Mouse (Mus musculus): ENCODE measurements around the gene Dmp1. TPM values are rescaled to one million over a fixed set of nuclear protein-coding genes. Genes with fewer than 3 reads are reported as not detected.

The Dmp1 gene
- 19.3 and 21.1 TPM in 2 replicates for polyA plus RNA-seq (2014; fragmentation: Nextera tagmentation; extraction: Ambion mirVana)

- no peaks in the 10 kb centered on the region for H3K9me3 ChIP-seq (ENCODE audit: control insufficient read depth, low read length)
- WGBS = 56% methylated on average over 5 of the region's 5 CpGs
- H3K36me3 ChIP-seq (ENCODE audit: control insufficient read depth, insufficient read depth, low read length) = no peaks in the 10 kb centered on the region
- H3K27ac ChIP-seq (replicated peaks; ENCODE audit: low read depth, low read length) = no peak within 1 kb of the TSS
- peak; percentile 31 for DNase-seq (ENCODE audit: low spot score)
- peaks cover 9% of the 10 kb centered on the region for H3K4me1 ChIP-seq (ENCODE audit: control insufficient read depth, insufficient read depth, low read length)
- no peak within 1 kb of the TSS for H3K9ac ChIP-seq (ENCODE audit: low read depth, low read length)
- no peaks in the 10 kb centered on the region for H3K27me3 ChIP-seq (replicated peaks; ENCODE audit: control insufficient read depth, insufficient read depth, low read length)
- no peak within 1 kb of the TSS for H3K4me2 ChIP-seq (ENCODE audit: low read depth, low read length)
- no peak for ATAC-seq (ENCODE audit: low read depth)
- H3K4me3 ChIP-seq (ENCODE audit: low read depth, low read length) = no peak within 1 kb of the TSS
These were observed at the start of gene Dmp1 for GRCm38 (mm10) chr5:104202351-104202750. Gene Dmp1 (plus strand): TSS chr5:104202613.

- 84% methylated on average over 7 of the region's 7 CpGs for WGBS
- Histone ChIP-seq H3K27ac (replicated peaks; ENCODE audit: low read depth, low read length) (no peak overlapping the region), H3K4me1 (ENCODE audit: control insufficient read depth, insufficient read depth, low read length) (no peaks in the 10 kb centered on the region), H3K9ac (ENCODE audit: low read depth, low read length) (no peak overlapping the region), H3K4me2 (ENCODE audit: low read depth, low read length) (no peak overlapping the region), H3K27me3 (replicated peaks; ENCODE audit: control insufficient read depth, insufficient read depth, low read length) (no peaks in the 10 kb centered on the region), H3K4me3 (ENCODE audit: low read depth, low read length) (no peak overlapping the region), H3K9me3 (ENCODE audit: control insufficient read depth, low read length) (no peaks in the 10 kb centered on the region), H3K36me3 (ENCODE audit: control insufficient read depth, insufficient read depth, low read length) (no peaks in the 10 kb centered on the region)
- DNase-seq (ENCODE audit: low spot score) (peak; percentile 30), ATAC-seq (ENCODE audit: low read depth) (no peak)
These were observed 44.7 kb upstream of the Dmp1 start for GRCm38 (mm10) chr5:104157701-104158100.

GRCm38 (mm10) chr5:104158332-104159052 is 43.9 kb upstream of the Dmp1 start:
- H3K4me3 ChIP-seq (ENCODE audit: low read depth, low read length) = no peak overlapping the region
- H3K36me3 ChIP-seq (ENCODE audit: control insufficient read depth, insufficient read depth, low read length) = no peaks in the 10 kb centered on the region
- no peaks in the 10 kb centered on the region for H3K4me1 ChIP-seq (ENCODE audit: control insufficient read depth, insufficient read depth, low read length)
- DNase-seq (ENCODE audit: low spot score) (peak; percentile 27), ATAC-seq (ENCODE audit: low read depth) (no peak)
- WGBS = 74% methylated on average over 7 of the region's 7 CpGs
- no peak overlapping the region for H3K4me2 ChIP-seq (ENCODE audit: low read depth, low read length)
- no peaks in the 10 kb centered on the region for H3K9me3 ChIP-seq (ENCODE audit: control insufficient read depth, low read length)
- no peaks in the 10 kb centered on the region for H3K27me3 ChIP-seq (replicated peaks; ENCODE audit: control insufficient read depth, insufficient read depth, low read length)
- H3K9ac ChIP-seq (ENCODE audit: low read depth, low read length) = no peak overlapping the region
- no peak overlapping the region for H3K27ac ChIP-seq (replicated peaks; ENCODE audit: low read depth, low read length)

- Histone ChIP-seq H3K27ac (replicated peaks; ENCODE audit: low read depth, low read length) (no peak overlapping the region), H3K4me3 (ENCODE audit: low read depth, low read length) (no peak overlapping the region), H3K36me3 (ENCODE audit: control insufficient read depth, insufficient read depth, low read length) (no peaks in the 10 kb centered on the region), H3K27me3 (replicated peaks; ENCODE audit: control insufficient read depth, insufficient read depth, low read length) (no peaks in the 10 kb centered on the region), H3K9me3 (ENCODE audit: control insufficient read depth, low read length) (no peaks in the 10 kb centered on the region), H3K9ac (ENCODE audit: low read depth, low read length) (no peak overlapping the region), H3K4me2 (ENCODE audit: low read depth, low read length) (no peak overlapping the region), H3K4me1 (ENCODE audit: control insufficient read depth, insufficient read depth, low read length) (no peaks in the 10 kb centered on the region)
- no peak for DNase-seq (ENCODE audit: low spot score)
- WGBS = 71% methylated on average over 3 of the region's 3 CpGs
- no peak for ATAC-seq (ENCODE audit: low read depth)
These were observed 41.8 kb upstream of the Dmp1 start for GRCm38 (mm10) chr5:104160581-104160980.

GRCm38 (mm10) chr5:104161390-104161789 is 41.0 kb upstream of the Dmp1 start:
- Histone ChIP-seq H3K27ac (replicated peaks; ENCODE audit: low read depth, low read length) (no peak overlapping the region), H3K9ac (ENCODE audit: low read depth, low read length) (no peak overlapping the region), H3K4me1 (ENCODE audit: control insufficient read depth, insufficient read depth, low read length) (no peaks in the 10 kb centered on the region), H3K27me3 (replicated peaks; ENCODE audit: control insufficient read depth, insufficient read depth, low read length) (no peaks in the 10 kb centered on the region), H3K4me2 (ENCODE audit: low read depth, low read length) (no peak overlapping the region), H3K36me3 (ENCODE audit: control insufficient read depth, insufficient read depth, low read length) (no peaks in the 10 kb centered on the region), H3K9me3 (ENCODE audit: control insufficient read depth, low read length) (no peaks in the 10 kb centered on the region), H3K4me3 (ENCODE audit: low read depth, low read length) (no peak overlapping the region)
- WGBS = 67% methylated on average over 1 of the region's 1 CpGs
- DNase-seq (ENCODE audit: low spot score) (peak; percentile 22), ATAC-seq (ENCODE audit: low read depth) (no peak)

- Histone ChIP-seq H3K9ac (ENCODE audit: low read depth, low read length) (no peak overlapping the region), H3K27me3 (replicated peaks; ENCODE audit: control insufficient read depth, insufficient read depth, low read length) (no peaks in the 10 kb centered on the region), H3K36me3 (ENCODE audit: control insufficient read depth, insufficient read depth, low read length) (no peaks in the 10 kb centered on the region), H3K9me3 (ENCODE audit: control insufficient read depth, low read length) (no peaks in the 10 kb centered on the region), H3K4me2 (ENCODE audit: low read depth, low read length) (no peak overlapping the region; the same call in 1 of the 2 replicates), H3K4me1 (ENCODE audit: control insufficient read depth, insufficient read depth, low read length) (no peaks in the 10 kb centered on the region), H3K4me3 (ENCODE audit: low read depth, low read length) (no peak overlapping the region), H3K27ac (replicated peaks; ENCODE audit: low read depth, low read length) (0 out of 2 replicates have a peak overlapping the region, but pooled peaks have one; percentile 42)
- DNase-seq (ENCODE audit: low spot score) (peak; percentile 57), ATAC-seq (ENCODE audit: low read depth) (no peak)
- 37% methylated on average over 4 of the region's 4 CpGs for WGBS
These were observed 38.9 kb upstream of the Dmp1 start for GRCm38 (mm10) chr5:104163536-104163935.

- DNase-seq (ENCODE audit: low spot score) (no peak), ATAC-seq (ENCODE audit: low read depth) (no peak)
- H3K9ac ChIP-seq (ENCODE audit: low read depth, low read length) = no peak within 1 kb of the TSS
- H3K27me3 ChIP-seq (replicated peaks; ENCODE audit: control insufficient read depth, insufficient read depth, low read length) = no peaks in the 10 kb centered on the region
- no peak within 1 kb of the TSS for H3K4me3 ChIP-seq (ENCODE audit: low read depth, low read length)
- H3K4me2 ChIP-seq (ENCODE audit: low read depth, low read length) = no peak within 1 kb of the TSS
- WGBS = 85% methylated on average over 7 of the region's 7 CpGs
- H3K36me3 ChIP-seq (ENCODE audit: control insufficient read depth, insufficient read depth, low read length) = no peaks in the 10 kb centered on the region
- H3K4me1 ChIP-seq (ENCODE audit: control insufficient read depth, insufficient read depth, low read length) = no peaks in the 10 kb centered on the region
- no peak within 1 kb of the TSS for H3K27ac ChIP-seq (replicated peaks; ENCODE audit: low read depth, low read length)
- H3K9me3 ChIP-seq (ENCODE audit: control insufficient read depth, low read length) = no peaks in the 10 kb centered on the region
These were observed 32.0 kb upstream of the Dmp1 start, which contains the start of gene Dspp for GRCm38 (mm10) chr5:104170412-104170811. Gene Dspp (plus strand): TSS chr5:104170712.

GRCm38 (mm10) chr5:104173094-104173493 is 29.3 kb upstream of the Dmp1 start:
- Histone ChIP-seq H3K4me1 (ENCODE audit: control insufficient read depth, insufficient read depth, low read length) (no peaks in the 10 kb centered on the region), H3K4me3 (ENCODE audit: low read depth, low read length) (no peak overlapping the region), H3K27me3 (replicated peaks; ENCODE audit: control insufficient read depth, insufficient read depth, low read length) (no peaks in the 10 kb centered on the region), H3K9ac (ENCODE audit: low read depth, low read length) (no peak overlapping the region), H3K4me2 (ENCODE audit: low read depth, low read length) (no peak overlapping the region), H3K27ac (replicated peaks; ENCODE audit: low read depth, low read length) (no peak overlapping the region), H3K36me3 (ENCODE audit: control insufficient read depth, insufficient read depth, low read length) (no peaks in the 10 kb centered on the region), H3K9me3 (ENCODE audit: control insufficient read depth, low read length) (no peaks in the 10 kb centered on the region)
- ATAC-seq (ENCODE audit: low read depth) (no peak), DNase-seq (ENCODE audit: low spot score) (no peak)
- 80% methylated on average over 6 of the region's 6 CpGs for WGBS

GRCm38 (mm10) chr5:104183743-104184142 is 18.7 kb upstream of the Dmp1 start:
- WGBS = 68% methylated on average over 1 of the region's 1 CpGs
- Histone ChIP-seq H3K9me3 (ENCODE audit: control insufficient read depth, low read length) (peaks cover 5% of the 10 kb centered on the region; the same call in 1 of the 2 replicates), H3K27me3 (replicated peaks; ENCODE audit: control insufficient read depth, insufficient read depth, low read length) (no peaks in the 10 kb centered on the region), H3K36me3 (ENCODE audit: control insufficient read depth, insufficient read depth, low read length) (no peaks in the 10 kb centered on the region), H3K9ac (ENCODE audit: low read depth, low read length) (no peak overlapping the region), H3K4me1 (ENCODE audit: control insufficient read depth, insufficient read depth, low read length) (no peaks in the 10 kb centered on the region), H3K4me3 (ENCODE audit: low read depth, low read length) (no peak overlapping the region), H3K27ac (replicated peaks; ENCODE audit: low read depth, low read length) (no peak overlapping the region), H3K4me2 (ENCODE audit: low read depth, low read length) (no peak overlapping the region)
- ATAC-seq (ENCODE audit: low read depth) = no peak
- DNase-seq (ENCODE audit: low spot score) = no peak
